ENCODE assay signal across 1 mouse cellular context in genomic region chr14:50944668-50945033, GRCm38 (mm10).
TF ChIP-seq lines count a peak whose summit lies in the region.

No protein-coding gene starts in this region.

TF ChIP-seq in CH12.LX, 34 proteins besides CTCF, POLR2A, EP300 and RAD21:
- TF ChIP-seq MYC (IDR thresholded peaks at IDR 0.05; ENCODE audit: low read depth, low read length), result 0 out of 2 replicates have a peak, but pooled peaks have one; percentile 37
- TF ChIP-seq SMC3 (IDR thresholded peaks at IDR 0.05; ENCODE audit: low read depth, low read length), result peak; percentile 0; the same call in 1 of the 2 replicates
- peak; percentile 7; the same call in 1 of the 2 replicates for TF ChIP-seq NELFE (IDR thresholded peaks at IDR 0.05; ENCODE audit: low read depth, low read length)
- peak; percentile 0; the same call in 1 of the 2 replicates for TF ChIP-seq ZMIZ1 (IDR thresholded peaks at IDR 0.05; ENCODE audit: low read depth, low read length)
- 0 out of 2 replicates have a peak, but pooled peaks have one; percentile 34 for TF ChIP-seq MAX (IDR thresholded peaks at IDR 0.05; ENCODE audit: low read length)
- peak; percentile 26; the same call in 1 of the 2 replicates for TF ChIP-seq HCFC1 (IDR thresholded peaks at IDR 0.05; ENCODE audit: low read depth, low read length)
- TF ChIP-seq SIN3A (IDR thresholded peaks at IDR 0.05; ENCODE audit: low read length), result peak; percentile 67
- 0 out of 2 replicates have a peak, but pooled peaks have one; percentile 43 for TF ChIP-seq CHD1 (IDR thresholded peaks at IDR 0.05; ENCODE audit: low read depth, low read length)
- peak; percentile 39; the same call in 1 of the 2 replicates for TF ChIP-seq MEF2A (IDR thresholded peaks at IDR 0.05; ENCODE audit: borderline replicate concordance, low read depth, low read length)
- peak; percentile 75; the same call in 1 of the 2 replicates for TF ChIP-seq UBTF (IDR thresholded peaks at IDR 0.05; ENCODE audit: low read depth, low read length)
